Mouse (Mus musculus) liver, postnatal 0 days (tissue): ENCODE results near the gene Gm20708.

ENCODE experiments used
- CTCF ChIP-seq: sonication (generic); IDR thresholded peaks from 2 replicates; pipeline ENCODE4 v1.5.1; 2016; ENCODE audit warnings: antibody characterized with exemption, low read depth
- EP300 ChIP-seq: IDR thresholded peaks from 2 replicates; pipeline ENCODE4 v1.6.1; 2016; ENCODE audit warnings: antibody characterized with exemption, low read depth, mild to moderate bottlenecking

GRCm38 (mm10) chr11:117840910-117841309 is 31.4 kb downstream of the Gm20708 start:
- TF ChIP-seq CTCF = no peak
- no peak for TF ChIP-seq EP300
